Mouse (Mus musculus) telencephalon, adult 2 months (tissue): ENCODE data around the gene Mpz.

Source experiments
- DNase-seq: peaks from one replicate; pipeline ENCODE4 v3.0.0-alpha.2; 2011; ENCODE audit warnings: low read depth, low spot score

Mpz gene

DNA sequence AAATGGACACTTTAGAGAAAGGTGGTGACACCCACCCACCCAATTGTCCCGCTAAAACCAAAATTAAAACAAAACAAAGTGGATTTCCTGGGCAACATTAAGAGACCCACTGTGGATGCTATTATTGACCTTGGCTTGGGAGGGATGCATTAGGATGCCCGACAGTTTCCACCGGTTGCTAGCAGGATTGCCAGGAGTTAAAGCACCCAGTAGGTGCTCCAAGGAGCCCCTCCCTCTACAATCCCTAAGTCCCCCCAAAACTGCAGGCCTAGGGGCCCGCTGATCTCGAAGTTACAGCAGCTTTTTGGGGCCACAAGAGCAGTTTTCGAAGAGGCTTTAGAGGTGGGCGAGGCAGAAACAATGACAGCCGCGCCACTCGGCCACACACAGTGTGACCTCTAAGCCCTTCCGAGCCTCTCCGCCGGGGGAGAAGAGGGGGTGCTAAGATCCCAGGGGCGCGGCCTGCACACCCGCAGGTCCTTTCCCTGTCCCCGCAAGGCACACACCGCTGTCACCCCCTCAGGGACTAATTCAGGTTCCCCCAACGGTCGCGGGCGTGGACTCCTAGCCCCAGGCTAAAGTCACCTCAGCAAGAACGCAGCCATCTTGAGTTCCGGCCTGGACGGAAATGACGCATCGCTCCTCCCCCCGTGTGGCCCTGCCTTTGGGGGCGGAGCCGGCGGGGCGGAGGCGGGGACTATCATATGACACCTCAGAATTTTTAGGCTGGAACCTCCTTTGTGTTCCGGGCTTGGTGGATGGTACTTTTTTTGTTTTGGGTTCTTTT is at the start of gene Mpz, which contains the start of gene Sdhc:
Gene Mpz, plus strand, starts transcription at position 738 of the 787 bp plus-strand sequence.
Gene Sdhc, minus strand, starts transcription at position 630 of the 787 bp plus-strand sequence.
- DNase-seq = peak; percentile 89

DNA sequence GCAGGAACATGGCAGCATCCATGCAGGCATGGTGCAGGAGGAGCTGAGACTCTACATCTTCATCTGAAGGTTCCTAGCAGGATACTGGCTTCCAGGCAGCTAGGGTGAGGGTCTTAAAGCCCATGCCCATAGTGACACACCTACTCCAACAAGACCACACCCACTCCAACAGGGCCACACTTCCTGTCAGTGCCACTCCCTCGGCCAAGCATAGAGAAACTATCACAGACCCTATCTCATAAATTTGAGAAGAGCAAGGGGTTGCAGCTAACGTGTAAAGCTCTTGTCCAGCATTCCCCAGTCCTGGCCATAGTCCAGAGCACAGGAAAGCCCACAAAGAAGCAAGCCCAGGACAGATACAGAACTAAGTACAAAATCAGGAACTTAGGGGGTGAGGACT is 49.5 kb upstream of the Mpz start:
- no peak for DNase-seq

DNA sequence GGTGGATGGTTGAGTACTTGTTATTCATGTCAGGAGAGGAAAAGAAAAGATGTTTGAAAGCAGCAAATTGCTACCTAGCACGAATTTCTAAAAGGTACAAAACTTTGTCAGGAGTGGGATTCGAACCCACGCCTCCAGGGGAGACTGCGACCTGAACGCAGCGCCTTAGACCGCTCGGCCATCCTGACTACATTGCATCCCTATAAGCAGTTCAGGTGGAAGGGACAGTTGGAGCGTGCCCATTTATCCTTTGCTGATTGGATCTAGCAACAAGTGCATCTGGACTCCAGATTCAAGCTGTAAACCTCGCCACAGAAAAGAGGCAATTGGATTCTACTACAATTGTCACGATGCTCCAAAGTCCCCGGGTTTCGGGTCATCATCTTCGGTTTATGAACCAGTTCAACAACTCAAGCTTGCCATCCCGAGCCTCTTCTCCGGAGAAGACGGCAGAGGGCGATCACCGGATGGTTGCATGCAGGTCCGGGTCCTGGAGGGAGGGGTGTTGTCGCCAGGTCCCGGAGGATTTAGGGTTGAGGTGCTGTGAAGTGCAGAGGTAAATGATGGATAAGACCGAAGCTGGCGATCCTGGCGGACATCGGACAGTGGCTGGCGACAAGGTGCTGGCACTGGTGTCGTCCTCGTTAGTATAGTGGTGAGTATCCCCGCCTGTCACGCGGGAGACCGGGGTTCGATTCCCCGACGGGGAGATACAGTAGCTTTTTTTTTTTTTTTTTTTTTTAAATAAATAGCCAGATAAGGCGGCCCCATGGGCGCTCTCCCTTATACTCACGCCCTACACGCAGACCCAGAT is 48.6 kb upstream of the Mpz start:
- DNase-seq = peak; percentile 63

DNA sequence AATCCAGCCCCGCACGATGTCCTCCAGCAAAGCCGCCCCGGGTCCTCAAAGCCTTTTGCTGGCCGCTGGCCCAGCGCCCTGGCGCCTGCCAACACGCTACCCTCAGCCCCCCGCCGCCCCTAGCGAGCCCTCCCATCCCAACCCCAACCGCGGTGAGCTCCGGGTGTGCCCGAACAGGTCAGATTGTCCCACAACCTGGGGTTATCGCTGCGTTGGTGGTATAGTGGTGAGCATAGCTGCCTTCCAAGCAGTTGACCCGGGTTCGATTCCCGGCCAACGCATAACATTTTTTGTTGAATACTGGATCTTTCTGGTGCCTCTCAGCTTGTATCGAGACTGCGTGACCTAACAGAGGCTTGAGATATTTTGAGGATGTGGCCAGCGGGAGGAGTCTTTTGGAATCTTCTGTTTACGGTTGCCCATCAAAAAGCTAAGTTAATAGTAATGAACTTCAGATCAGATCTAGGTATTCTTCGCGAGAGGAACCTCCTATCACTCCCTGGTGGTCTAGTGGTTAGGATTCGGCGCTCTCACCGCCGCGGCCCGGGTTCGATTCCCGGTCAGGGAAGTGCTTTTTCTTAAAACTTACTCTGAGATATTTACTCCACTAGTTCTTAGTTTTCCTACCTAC is 47.8 kb upstream of the Mpz start:
- DNase-seq = peak; percentile 65

DNA sequence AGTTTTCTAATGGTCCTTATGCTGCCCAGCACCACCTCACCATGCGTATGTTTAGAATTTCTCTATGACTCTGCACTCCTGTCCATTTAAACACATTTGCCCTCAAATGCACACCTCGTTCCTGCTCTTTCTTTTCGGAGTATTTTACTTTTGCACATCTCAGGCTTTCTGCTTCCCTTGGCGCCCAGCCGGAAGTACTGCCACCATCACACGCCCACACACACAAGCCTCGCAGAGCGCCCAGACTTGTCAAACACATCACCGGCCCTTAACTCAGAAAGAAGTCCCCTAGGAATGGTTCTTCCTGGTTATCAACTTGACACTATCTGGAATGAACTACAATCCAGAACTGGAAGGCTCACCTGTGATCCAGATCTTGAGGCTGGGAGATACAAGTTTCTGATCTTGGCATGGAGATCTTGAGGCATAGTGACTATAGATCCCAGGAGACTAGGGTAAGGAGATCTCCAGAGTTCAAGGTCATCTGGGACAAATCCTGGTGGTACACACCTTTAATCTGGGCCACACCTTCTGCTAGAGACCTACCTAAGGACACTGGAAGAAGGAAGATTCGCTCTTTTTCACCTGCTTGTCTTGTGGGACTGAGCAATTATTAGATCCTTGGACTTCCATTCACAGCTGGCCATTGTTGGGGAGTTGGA is 47.2 kb upstream of the Mpz start:
- no peak for DNase-seq

DNA sequence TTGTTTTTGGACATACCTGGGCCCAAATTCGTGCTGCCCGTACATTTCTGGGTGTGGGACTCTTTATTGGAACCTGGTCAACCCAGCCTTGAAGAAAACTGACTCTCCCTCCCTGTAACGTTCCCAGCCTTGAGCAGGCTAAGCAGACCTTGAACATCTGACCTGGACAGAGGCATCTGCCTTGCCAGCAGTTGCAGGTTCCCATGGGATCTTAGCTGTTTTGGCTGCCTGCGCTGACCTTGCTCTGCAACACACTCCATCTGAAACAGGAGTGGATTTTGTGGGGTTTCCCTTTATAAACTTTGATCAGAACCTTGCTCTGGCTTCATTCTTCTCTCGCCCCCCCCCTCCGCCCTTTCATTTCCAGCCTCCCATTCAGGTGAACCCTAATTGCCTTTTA is 45.3 kb upstream of the Mpz start:
- DNase-seq = no peak

DNA sequence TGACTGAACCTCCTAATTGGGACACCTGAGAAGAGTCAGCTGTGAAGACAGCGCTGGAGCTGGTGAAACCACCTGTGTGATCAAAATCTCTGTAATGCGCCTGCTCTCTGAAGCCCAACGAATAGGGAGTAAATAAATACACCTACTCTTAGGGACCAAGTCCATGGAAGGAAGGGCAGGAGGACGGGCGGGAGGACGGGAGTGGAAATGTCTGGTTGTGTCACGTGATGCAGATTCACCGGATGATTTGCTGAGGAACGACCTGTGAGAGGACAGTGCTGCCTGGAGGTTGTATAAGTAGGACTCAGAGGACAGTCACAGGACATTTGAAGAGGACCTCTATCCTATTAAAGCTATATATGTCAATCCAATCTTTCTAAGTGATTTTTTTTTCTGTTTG is 40.9 kb upstream of the Mpz start:
- no peak for DNase-seq

DNA sequence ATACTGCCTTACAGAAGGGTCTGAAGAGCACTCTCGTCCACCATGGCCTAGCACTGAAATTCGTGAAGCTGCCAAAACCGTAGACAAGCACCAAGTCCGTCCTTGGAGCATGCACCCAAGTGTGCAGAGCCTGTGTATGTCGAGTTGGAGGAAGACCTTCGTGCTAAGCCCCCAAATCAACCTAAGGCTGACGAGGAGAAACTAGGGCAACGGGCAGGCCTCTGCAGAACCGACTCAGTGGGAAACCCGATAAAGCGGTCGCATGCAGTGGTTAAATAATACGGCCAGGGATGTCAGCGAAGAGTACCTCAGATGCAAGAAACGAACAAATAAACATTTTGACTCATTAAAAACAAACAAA is 39.9 kb upstream of the Mpz start:
- no peak for DNase-seq

DNA sequence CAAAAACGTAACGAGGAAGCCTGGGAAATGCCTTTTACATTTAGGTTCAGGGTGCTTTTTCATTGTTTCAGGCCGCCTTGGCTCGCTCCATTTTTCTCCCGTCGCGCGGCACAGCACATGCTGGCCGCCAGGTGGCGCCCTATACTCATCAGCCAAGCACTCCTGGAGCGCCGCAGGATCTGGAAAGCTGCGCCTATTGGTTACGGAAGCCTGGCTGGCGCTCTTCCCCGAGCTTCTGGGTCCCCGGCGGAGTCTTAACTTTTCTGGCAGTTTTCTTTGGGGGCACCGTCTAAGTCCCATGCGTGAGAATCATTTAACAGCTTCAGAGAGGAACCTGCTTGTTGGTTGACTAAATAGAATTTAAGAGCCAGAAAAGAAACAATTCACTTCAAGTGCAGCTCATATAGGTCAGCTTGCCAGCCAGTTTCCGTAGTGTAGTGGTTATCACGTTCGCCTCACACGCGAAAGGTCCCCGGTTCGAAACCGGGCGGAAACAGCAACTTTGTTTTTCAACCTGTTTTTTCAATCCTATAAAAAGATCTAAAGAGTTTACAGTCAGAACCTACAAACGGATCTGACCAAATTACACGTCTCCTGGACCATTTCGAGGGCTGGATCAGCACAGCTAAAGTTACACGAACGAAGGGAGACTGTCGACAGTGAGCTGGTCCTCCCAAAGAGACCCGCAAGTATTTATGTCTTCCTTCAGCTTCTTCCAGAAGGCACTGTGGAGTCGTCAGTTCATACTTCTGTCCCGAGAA is 39.3 kb upstream of the Mpz start:
- DNase-seq = peak; percentile 92

DNA sequence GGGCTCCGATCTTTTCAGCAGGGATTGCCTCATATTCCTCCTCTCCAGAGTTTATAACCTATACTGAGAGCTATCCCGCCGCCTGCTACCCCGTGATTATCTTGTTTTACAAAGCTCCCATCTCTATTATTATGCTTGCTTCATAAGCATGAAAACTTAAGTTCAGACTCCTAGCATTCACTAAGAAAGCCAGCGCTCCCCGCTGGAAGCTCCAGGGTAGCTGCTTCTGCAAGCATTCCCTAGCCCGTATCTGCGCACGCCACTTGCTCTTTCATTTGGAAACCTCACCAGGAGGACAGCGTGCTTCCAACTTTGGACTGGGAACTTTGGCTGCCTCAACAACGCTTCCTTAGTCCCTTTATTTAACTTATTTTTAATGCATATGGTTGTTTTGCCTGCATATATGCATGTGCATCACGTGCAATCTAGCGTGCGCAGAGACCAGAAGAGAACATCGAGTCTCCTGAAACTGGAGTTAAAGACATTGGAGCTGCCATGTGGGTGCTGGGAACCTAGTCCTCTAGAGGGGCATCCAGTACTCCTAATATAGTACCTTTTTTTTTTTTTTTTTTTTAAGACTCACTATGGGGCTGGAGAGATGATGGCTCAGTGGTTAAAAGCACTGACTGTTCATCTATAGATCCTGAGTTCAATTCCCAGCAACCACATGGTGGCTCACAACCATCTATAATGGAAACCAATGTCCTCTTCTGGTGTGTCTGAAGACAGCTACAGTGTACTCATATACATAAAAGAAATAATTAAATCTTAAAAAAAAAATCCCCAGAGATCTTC is 38.5 kb upstream of the Mpz start:
- no peak for DNase-seq

DNA sequence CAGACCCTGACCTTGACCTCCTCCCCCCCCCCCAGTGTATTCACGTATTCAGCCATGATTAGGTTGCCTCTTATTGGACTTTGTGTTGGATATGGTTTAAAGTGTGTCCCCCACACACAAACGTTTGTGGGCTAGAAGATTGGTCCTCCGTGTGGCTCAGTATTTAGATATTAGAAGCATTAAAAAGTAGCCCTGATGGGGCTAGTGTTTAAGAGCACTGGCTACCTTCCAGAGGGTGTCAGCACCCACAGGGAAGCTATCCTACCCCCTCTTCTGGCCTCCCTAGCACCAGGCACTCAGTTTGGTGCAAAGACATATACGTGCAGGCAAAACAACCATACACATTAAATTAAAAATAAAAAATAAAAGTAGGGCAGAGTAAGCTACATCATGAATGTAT is 37.5 kb upstream of the Mpz start:
- no peak for DNase-seq

DNA sequence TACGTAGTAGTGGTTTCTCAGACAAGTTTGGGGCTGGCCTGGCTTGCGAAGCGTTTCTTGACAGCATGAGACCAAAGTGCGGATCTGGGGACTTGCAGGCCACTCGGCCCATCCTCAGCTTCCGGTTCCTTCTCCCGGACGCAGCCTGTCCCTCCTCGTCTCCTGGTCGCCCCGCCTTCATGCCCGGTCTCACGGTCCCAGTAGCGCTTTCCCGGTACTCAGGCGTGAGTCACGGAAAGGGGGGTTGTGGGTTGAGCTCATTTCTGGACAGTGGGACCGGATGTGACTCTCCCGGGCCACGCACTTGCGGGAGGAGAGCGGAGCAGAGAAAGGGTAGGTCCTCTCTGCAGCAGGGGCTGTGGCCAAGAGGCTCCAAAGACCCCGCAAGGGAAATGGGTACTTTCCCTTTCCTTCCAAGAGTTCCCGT is 36.6 kb upstream of the Mpz start, which contains the start of gene Cfap126:
Gene Cfap126, plus strand, starts transcription at position 46 of the 427 bp plus-strand sequence.
- peak; percentile 34 for DNase-seq

DNA sequence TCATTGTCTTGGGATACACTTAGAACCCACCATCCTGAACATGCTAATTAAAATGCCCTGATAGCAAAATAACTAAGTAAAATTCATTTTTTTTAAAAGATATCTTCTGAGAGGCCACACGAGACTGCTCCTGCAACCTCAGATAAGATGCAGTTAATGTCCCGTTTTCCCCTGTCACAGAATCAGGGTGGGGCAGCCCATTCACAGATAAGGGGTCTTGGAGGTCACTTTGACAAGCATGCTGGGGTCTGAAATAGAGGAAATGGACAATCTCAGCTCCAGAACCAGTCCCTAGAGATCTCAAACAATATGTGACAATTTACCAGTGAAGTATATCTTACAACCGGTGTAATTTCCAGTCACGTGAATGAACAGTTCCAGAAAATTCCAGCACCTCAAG is 34.2 kb upstream of the Mpz start:
- DNase-seq = no peak

DNA sequence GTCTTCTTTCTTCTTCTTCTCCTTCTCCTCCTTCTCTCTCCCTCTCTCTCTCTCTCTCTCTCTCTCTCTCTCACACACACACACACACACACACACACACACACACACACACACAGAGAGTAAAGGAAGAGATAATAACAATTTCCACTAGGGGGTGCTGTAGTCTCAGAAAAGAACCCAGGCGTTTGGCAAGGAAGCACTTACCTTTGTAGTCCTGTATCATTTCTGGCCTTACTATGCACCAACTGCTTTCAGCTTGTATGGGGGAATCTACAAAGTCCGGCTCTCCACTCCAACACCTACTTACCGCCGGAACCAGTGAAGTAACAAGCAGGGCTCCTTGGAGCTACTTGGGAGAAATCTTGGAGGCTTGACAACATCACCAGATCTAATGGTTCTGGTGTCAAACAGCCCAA is 32.2 kb upstream of the Mpz start:
- peak; percentile 86 for DNase-seq

DNA sequence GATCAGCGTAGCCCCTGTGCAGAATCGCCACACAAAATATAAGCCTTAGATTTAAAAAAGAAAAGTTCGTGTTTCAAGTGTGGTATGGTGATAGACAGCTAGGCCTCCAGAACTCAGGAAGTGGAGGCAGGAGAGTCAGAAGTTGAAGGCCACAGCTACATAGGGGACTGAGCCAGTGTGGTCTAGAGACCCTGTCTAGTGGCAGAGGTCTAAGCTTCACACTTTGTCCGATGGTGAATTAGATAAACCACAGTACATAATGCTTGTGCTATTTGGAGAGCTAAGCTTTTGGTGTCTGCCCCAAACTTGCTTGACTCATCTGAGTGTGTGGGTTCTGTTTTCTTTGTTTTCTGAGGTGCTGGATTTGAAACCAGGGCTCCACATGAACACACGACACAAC is 31.5 kb upstream of the Mpz start:
- DNase-seq = no peak

DNA sequence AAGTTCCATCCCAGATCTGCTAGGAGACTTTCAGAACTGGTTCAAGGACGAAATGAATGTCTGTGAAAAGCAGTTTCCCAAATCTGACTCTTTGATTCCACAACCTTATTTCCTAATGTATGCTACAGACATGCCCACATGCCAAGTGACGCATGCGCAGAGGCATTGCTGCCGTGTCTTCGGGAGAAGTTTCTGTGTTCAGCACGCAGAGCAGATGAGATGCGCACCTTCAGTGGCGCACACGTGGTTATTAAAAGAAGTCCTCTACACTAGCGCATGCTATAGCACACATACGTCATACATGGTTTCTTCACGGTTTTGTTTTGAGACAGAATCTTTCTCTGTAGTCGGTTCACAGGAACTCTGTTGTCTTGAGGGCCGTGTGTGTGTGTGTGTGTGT is 31.1 kb upstream of the Mpz start:
- no peak for DNase-seq

DNA sequence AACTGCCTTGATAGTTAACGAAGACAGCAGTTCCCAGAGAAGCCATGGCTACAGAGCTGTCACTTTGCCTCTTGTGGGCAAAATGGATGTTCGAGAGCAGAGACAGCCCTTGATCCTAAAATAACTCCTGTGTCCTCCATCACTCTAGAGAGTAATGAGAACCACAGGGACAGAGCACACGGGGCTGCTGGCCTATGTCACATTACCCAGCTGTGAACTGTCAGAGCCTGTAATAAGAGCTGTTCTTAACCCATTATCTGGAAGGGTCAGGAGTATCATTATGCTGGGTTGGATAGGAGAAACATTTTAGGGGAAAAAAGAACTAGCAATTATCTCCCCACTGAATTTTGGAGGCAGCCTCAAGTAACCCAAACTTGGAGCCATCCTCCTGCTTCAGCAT is 29.6 kb upstream of the Mpz start:
- no peak for DNase-seq

DNA sequence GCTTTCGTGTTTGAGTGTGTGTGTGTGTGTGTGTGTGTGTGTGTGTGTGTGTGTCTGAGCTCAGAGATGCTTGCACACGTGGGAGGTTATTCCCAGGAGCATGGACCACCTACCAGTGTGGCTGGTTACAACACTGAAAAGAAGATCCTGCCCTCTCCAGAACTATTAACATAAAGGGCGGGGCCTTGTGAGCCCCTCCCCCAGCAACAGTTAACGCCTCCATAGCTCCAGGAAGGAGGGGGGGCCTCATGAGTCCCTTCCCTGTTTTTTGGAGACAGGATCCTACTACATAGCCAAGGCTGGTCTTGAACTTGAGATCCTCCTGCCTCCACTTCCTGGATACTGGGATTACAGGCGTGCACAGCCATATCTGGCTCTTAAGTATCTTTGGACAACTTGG is 28.7 kb upstream of the Mpz start:
- DNase-seq = no peak

DNA sequence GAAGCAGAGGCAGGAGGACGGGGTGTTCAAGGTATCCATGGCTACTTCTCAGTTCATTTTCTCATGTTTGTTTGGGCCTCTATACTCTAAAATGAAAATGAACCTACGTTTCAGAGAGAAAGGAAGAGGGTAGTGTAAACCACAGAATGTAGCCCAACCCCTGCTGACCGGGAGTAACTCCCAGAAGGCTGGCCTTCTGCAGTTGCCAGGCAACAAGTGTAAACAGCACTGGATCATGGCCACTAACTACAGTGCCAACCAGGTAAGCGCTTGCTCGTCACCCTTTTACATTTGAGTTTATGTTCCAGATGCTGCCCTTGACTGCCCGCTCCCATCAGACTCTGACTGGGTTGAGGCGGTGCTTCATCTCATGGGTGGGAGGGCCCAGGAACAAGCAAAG is 27.6 kb upstream of the Mpz start:
- no peak for DNase-seq

DNA sequence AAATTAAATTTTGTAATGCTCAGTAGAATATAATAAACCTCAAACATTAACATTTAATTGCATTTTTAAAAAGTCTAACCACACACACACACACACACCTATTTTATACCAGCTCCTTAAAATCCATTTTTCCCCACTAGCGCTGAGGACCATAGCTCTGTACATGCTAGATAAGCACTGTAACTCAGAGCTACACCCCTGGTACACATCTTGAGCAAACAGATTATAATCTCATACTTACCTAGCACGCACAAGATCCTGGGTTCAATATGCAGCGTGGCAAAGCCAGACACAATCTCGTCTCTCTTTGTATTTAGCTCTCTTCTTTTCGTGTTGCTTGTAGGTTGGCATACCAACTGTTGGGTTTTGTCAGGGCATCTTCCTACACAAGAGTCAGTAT is 26.1 kb upstream of the Mpz start:
- no peak for DNase-seq
